Mouse (Mus musculus) gastrocnemius, adult 8-10 months (tissue): ENCODE data around the gene Lrrc2. TPM values are rescaled to one million over a fixed set of nuclear protein-coding genes. Genes with fewer than 3 reads are reported as not detected.

ENCODE experiments used
- DNase-seq, 2 experiments: peaks; one replicate each; pipeline ENCODE4 v3.0.0; 2022; ENCODE audit warnings: low spot score in 2 of 2
- total RNA-seq, 4 experiments: library from RNA; stranded (reverse); gene quantifications; 2 replicates each; pipeline ENCODE4 v1.2.4; 2022

The Lrrc2 gene
- total RNA-seq, 4 experiments from 2014 or later = 84.4 to 106 (median 97.6) TPM

DNA sequence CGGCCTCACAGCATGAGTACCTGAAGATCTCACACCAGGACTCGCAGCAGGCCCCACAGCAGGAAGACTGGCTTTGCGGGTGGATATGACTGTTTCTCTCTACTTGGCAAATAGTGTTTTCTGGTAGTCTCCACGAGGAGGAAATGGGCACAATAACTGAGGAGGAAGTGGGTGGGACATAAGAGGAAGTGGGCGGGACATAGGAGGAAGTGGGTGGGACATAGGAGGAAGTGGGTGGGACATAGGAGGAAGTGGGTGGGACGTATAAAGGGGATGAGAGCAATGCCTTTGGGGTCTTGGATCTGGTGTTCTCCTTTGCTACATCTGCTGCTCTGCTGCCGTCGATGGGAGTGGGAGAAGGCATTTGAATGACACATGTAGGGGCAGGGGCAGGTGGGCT, 34.6 kb downstream of the Lrrc2 start:
- DNase-seq = no peak

GRCm38 (mm10) chr9:110987331-110987730, 36.0 kb downstream of the Lrrc2 start:
- DNase-seq = no peak

- DNase-seq = no peak
Measured at GRCm38 (mm10) chr9:110988078-110988477, 36.7 kb downstream of the Lrrc2 start.

- DNase-seq = no peak
Measured at GRCm38 (mm10) chr9:110989141-110989540, 37.8 kb downstream of the Lrrc2 start.

- no peak for DNase-seq
Measured at GRCm38 (mm10) chr9:110989543-110989942, 38.2 kb downstream of the Lrrc2 start.

GRCm38 (mm10) chr9:110990204-110990603, 38.9 kb downstream of the Lrrc2 start, which contains the start of gene Rtp3:
Gene Rtp3 (minus strand): TSS chr9:110990583.
- no peak for DNase-seq

DNA sequence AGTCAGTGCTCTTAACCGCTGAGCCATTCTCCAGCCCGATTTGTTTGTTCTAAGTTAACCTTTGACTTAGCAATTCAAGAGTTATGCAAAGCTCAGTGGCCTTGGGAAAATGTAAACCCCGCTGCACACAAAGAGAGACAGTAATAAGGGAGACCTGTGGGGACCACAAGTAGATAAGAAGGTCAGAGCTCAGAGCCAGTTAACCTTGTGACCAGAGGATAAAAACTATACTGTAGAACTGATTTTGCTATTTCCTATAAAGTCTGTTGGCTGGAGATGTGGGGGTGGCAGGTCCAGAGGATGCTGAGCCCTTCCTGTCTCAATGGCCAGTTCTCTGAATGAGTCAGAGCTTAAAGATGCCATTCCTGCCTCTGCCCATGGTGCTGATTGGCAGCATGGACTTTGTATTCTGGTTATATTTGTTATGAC, 42.0 kb downstream of the Lrrc2 start:
- no peak for DNase-seq

- DNase-seq = peak; percentile 54 to 71
Measured at GRCm38 (mm10) chr9:110994716-110995172, 43.4 kb downstream of the Lrrc2 start.

GRCm38 (mm10) chr9:110997245-110997644, 45.9 kb downstream of the Lrrc2 start:
- peak; percentile 52 to 56 for DNase-seq

DNA sequence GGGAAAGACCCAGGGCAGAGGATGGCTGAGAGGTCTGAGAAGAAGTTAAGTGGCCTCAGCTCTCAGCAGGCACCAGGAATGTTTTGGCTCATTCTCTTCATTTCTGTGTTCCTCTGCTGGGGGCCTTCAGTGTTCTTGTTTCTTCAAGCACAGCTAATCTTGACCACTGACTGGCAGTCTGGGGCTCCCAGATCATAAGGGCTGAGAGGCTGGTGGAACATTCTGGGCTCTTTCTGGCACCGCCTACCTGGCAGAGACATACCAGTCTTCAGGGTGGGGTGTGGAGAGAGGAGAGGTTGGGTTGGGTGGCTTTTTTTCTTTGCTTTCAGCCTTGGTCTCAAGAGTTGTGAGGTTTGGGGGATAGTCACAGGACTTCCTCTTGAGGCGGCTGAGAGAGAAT, 47.7 kb downstream of the Lrrc2 start:
- DNase-seq = no peak

DNA sequence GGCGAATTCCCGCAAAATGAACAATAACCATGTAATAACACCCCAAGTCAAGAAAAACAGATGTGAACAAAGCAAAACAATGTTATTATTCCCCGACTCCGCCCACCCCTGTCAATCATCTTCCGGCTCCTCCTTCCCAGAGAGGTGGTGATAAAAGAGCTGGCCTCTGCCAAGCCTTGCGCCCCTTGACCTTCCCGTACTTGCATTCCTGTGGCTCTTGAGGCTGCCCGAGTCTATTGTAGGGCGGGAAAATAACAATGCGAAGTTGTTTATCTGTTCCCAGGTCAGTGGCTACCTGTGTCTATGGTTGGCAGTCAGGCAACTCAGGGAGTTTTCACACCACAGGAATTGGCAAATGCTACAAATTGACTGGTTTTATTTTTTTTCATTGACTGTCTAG, 48.5 kb downstream of the Lrrc2 start:
- DNase-seq = no peak

GRCm38 (mm10) chr9:111001621-111002020, 50.3 kb downstream of the Lrrc2 start:
- DNase-seq = no peak

DNA sequence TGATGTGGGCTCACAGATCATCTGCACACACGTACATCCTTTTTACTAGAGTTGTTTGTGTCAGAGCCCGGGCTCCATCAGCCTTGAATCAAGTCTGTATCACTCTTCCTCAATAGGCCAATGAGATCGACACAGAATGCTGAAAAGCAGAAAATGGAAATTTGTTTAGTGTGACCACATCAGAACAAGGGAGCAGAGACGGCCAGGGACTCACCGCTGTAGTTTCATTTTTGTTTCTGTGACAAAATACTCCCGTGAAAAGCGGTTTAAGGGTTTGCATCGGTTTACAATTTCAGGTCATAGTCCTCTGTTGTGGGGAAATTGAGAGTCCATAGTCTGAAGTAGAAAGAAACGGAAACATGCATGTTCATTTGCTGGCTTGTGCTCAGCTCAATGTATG, 51.9 kb downstream of the Lrrc2 start:
- DNase-seq = no peak

DNA sequence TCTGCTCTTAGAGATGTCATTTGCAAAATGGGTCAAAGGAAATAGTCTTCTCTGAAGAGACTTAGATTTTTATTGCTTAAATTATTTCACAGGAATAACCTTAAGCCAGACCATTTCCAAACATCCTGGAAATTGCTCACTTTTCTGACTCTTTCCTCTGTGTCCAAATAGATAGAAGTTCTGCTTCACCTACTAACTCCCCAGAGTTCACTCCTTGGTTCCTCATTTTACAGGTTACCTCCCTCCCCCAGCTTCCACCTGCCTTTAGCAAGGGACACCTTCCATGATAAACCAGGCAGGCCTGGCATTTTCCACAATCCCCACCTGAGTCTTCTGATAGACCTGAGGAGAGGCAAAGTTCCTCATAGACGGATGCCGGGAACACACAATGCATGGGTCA, 55.2 kb downstream of the Lrrc2 start:
- DNase-seq = no peak

GRCm38 (mm10) chr9:111009763-111010162, 58.4 kb downstream of the Lrrc2 start:
- DNase-seq = no peak

GRCm38 (mm10) chr9:111011550-111011949, 60.2 kb downstream of the Lrrc2 start:
- no peak for DNase-seq

GRCm38 (mm10) chr9:111012041-111012440, 60.7 kb downstream of the Lrrc2 start:
- DNase-seq = no peak

- DNase-seq = no peak
Measured at GRCm38 (mm10) chr9:111015658-111016057, 64.3 kb downstream of the Lrrc2 start.

DNA sequence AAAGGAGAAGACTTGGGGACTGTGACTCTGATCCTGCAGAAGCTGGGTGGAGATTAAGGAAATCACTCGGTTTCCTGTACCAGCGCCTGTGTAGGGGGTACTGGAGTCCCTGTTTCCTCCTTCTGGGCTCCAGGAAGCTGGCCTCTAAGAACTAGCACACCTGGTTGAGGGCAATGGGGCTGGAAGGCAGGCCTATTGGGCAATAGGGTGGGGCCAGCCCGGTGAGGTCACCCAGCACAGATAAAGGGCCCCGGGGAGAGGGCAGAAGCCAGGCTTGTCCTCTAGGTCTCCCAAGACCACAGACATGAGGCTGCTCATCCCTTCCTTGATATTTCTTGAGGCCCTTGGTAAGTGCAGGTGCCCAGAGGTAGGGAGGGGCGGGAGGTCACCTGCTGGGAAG, 67.7 kb downstream of the Lrrc2 start, which contains the start of gene Ltf:
Gene Ltf, plus strand, starts transcription at position 250 of the 400 bp plus-strand sequence.
- DNase-seq = no peak

GRCm38 (mm10) chr9:111026791-111027190, 75.4 kb downstream of the Lrrc2 start:
- no peak for DNase-seq
